In genomic region chr11:67922755-67923125, GRCm38 (mm10) we compare ENCODE assay signal across 8 mouse cellular contexts. TPM values are rescaled to one million over a fixed set of nuclear protein-coding genes. Genes with fewer than 3 reads are reported as not detected.
A peak's percentile ranks its signal among the peaks of the same experiment; 100 is the strongest.
DNase-seq lines count a peak whose midpoint lies in the region; ATAC-seq and TF ChIP-seq lines count a peak whose summit lies in the region.

No protein-coding gene starts in this region.

- H3K9ac ChIP-seq in heart, embryonic 13.5 days: peak overlapping the region; percentile 82
- peak overlapping the region; percentile 75 for H3K9ac ChIP-seq in kidney, embryonic 16.5 days (replicated peaks; ENCODE audit: low read length)

- peak overlapping the region; percentile 99 for H3K4me2 ChIP-seq in heart, embryonic 13.5 days
- H3K4me2 ChIP-seq in kidney, embryonic 16.5 days (replicated peaks; ENCODE audit: low read depth, low read length): peak overlapping the region; percentile 100

- H3K9me3 ChIP-seq in heart, embryonic 13.5 days: no peaks in the 10 kb centered on the region
- H3K9me3 ChIP-seq in kidney, embryonic 16.5 days (ENCODE audit: low read length): no peaks in the 10 kb centered on the region

- H3K27me3 ChIP-seq in heart, embryonic 13.5 days (replicated peaks): peaks cover 27% of the 10 kb centered on the region
- no peaks in the 10 kb centered on the region for H3K27me3 ChIP-seq in kidney, embryonic 16.5 days (ENCODE audit: insufficient read depth, low read length)

- WGBS in heart, embryonic 13.5 days: under 1% methylated on average over 12 of the region's 12 CpGs
- under 1% methylated on average over 12 of the region's 12 CpGs for WGBS in kidney, embryonic 16.5 days
- WGBS in lung, adult 2 months: under 1% methylated on average over 12 of the region's 12 CpGs

- peak; percentile 38; the same call in 1 of the 2 replicates for TF ChIP-seq POLR2A in lung, adult 2 months (IDR thresholded peaks at IDR 0.05; ENCODE audit: borderline replicate concordance, extremely low read depth, low read depth, low read length)

- TF ChIP-seq CTCF in lung, adult 2 months (IDR thresholded peaks at IDR 0.05; ENCODE audit: insufficient read depth, low read length): no peak

- H3K36me3 ChIP-seq in heart, embryonic 13.5 days: no peaks in the 10 kb centered on the region
- no peaks in the 10 kb centered on the region for H3K36me3 ChIP-seq in kidney, embryonic 16.5 days (ENCODE audit: insufficient read depth, low read length)

- peak; percentile 43 to 45 for DNase-seq in left cerebral cortex, adult 18-20 months (ENCODE audit: low spot score in 2 of 2)
- no peak for DNase-seq in left cerebral cortex, adult 11 months (ENCODE audit: low spot score)
- DNase-seq in fibroblast of lung, adult 2 months (ENCODE audit: low read depth): peak; percentile 23
- peak; percentile 71 for DNase-seq in lung, adult 2 months
- DNase-seq in ovary, postnatal 10 days (ENCODE audit: low spot score): peak; percentile 35
- DNase-seq in urinary bladder, postnatal 14 days (ENCODE audit: low spot score): peak; percentile 81

- no peak for ATAC-seq in heart, embryonic 13.5 days (ENCODE audit: extremely low read depth, insufficient number of reproducible peaks, low FRiP score, low TSS enrichment)
- peak; percentile 87 for ATAC-seq in kidney, embryonic 16.5 days (ENCODE audit: low FRiP score, low TSS enrichment)

- peaks cover 18% of the 10 kb centered on the region for H3K4me1 ChIP-seq in heart, embryonic 13.5 days
- peaks cover 23% of the 10 kb centered on the region for H3K4me1 ChIP-seq in kidney, embryonic 16.5 days (ENCODE audit: insufficient read depth, low read length)
- H3K4me1 ChIP-seq in lung, adult 2 months (ENCODE audit: control insufficient read depth, insufficient read depth, low read length): peaks cover 12% of the 10 kb centered on the region

- H3K4me3 ChIP-seq in heart, embryonic 13.5 days: peak overlapping the region; percentile 80
- peak overlapping the region; percentile 74 for H3K4me3 ChIP-seq in kidney, embryonic 16.5 days (ENCODE audit: low read length)
- peak overlapping the region; percentile 76 for H3K4me3 ChIP-seq in lung, adult 2 months (replicated peaks; ENCODE audit: extremely low read depth, low read depth, low read length)

- peak overlapping the region; percentile 57 for H3K27ac ChIP-seq in heart, embryonic 13.5 days (replicated peaks)
- peak overlapping the region; percentile 96 for H3K27ac ChIP-seq in kidney, embryonic 16.5 days (ENCODE audit: low read length)

RNA-seq across cellular contexts. Expression of gene Usp43, which starts 0.8 kb away (rescaled TPM):
- 1 to 10 TPM; 2.7 to 2.8 TPM for total RNA-seq in left cerebral cortex, adult 18-20 months (2021)
- polyA plus RNA-seq in heart, embryonic 13.5 days (2015; fragmentation: Nextera tagmentation; extraction: Ambion mirVana): 0.80 and 0.87 TPM in 2 replicates
- polyA plus RNA-seq in kidney, embryonic 16.5 days (2015; fragmentation: Nextera tagmentation; extraction: Ambion mirVana): 1.9 and 2.6 TPM in 2 replicates
- polyA plus RNA-seq in lung, adult 2 months (2012; rRNA removed): 7.0 and 7.9 TPM in 2 replicates

RNA-seq across cellular contexts. Expression of gene Cfap52, which starts 42.7 kb away (rescaled TPM):
- total RNA-seq in left cerebral cortex, adult 18-20 months (2021): 1 to 10 TPM; 1.9 to 4.7 TPM
- 0.29 and 0.33 TPM in 2 replicates for polyA plus RNA-seq in heart, embryonic 13.5 days (2015; fragmentation: Nextera tagmentation; extraction: Ambion mirVana)
- 1.7 and 2.2 TPM in 2 replicates for polyA plus RNA-seq in kidney, embryonic 16.5 days (2015; fragmentation: Nextera tagmentation; extraction: Ambion mirVana)
- polyA plus RNA-seq in lung, adult 2 months (2012; rRNA removed): 4.7 and 9.4 TPM in 2 replicates

RNA-seq across cellular contexts. Expression of gene Stx8, which starts 43.3 kb away (rescaled TPM):
- 10 to 100 TPM; 34.3 to 38.1 TPM for total RNA-seq in left cerebral cortex, adult 18-20 months (2021)
- 50.6 and 58.1 TPM in 2 replicates for polyA plus RNA-seq in heart, embryonic 13.5 days (2015; fragmentation: Nextera tagmentation; extraction: Ambion mirVana)
- polyA plus RNA-seq in kidney, embryonic 16.5 days (2015; fragmentation: Nextera tagmentation; extraction: Ambion mirVana): 48.9 and 49.6 TPM in 2 replicates
- 3.9 and 8.7 TPM in 2 replicates for polyA plus RNA-seq in lung, adult 2 months (2012; rRNA removed)
